Mouse (Mus musculus) liver, embryonic 16.5 days (tissue): ENCODE results near the gene Sertad2. TPM values are rescaled to one million over a fixed set of nuclear protein-coding genes. Genes with fewer than 3 reads are reported as not detected.

Source experiments
- ATAC-seq: fragments of 200-750 bp; cut with Nextera tagmentation; 2 replicates; pipeline ENCODE4 v1.8.0; 2017; ENCODE audit warnings: low read depth, mild to moderate bottlenecking, moderate number of reproducible peaks, moderate library complexity
- H3K27ac ChIP-seq: fragments of 300-500 bp; sonication (generic); 2 replicates; pipeline ENCODE4 v1.5.1; 2014; ENCODE audit warnings: mild to moderate bottlenecking, low read length
- H3K27me3 ChIP-seq: fragments of 300-500 bp; sonication (generic); 2 replicates; pipeline ENCODE4 v1.6.1; 2014; ENCODE audit warnings: low read depth, low read length, mixed read lengths; ENCODE audit not compliant: control insufficient read depth, insufficient read depth
- H3K36me3 ChIP-seq: fragments of 300-500 bp; sonication (generic); 2 replicates; pipeline ENCODE4 v1.6.1; 2014; ENCODE audit warnings: mild to moderate bottlenecking; ENCODE audit not compliant: control insufficient read depth, insufficient read depth
- H3K4me1 ChIP-seq: fragments of 300-500 bp; sonication (generic); 2 replicates; pipeline ENCODE4 v1.6.1; 2014; ENCODE audit warnings: low read depth, low read length, mixed read lengths; ENCODE audit not compliant: control insufficient read depth
- H3K4me2 ChIP-seq: fragments of 300-500 bp; sonication (generic); 2 replicates; pipeline ENCODE4 v1.6.1; 2014; ENCODE audit warnings: low read depth, low read length, mixed read lengths
- H3K4me3 ChIP-seq: fragments of 300-500 bp; sonication (generic); 2 replicates; pipeline ENCODE4 v1.5.1; 2014; ENCODE audit warnings: low read depth, mild to moderate bottlenecking, low read length
- H3K9ac ChIP-seq: fragments of 300-500 bp; sonication (generic); 2 replicates; pipeline ENCODE4 v1.6.1; 2014; ENCODE audit warnings: low read depth, low read length
- H3K9me3 ChIP-seq: fragments of 300-500 bp; sonication (generic); replicated peaks from 2 replicates; pipeline ENCODE4 v1.6.1; 2016; ENCODE audit warnings: low read length; ENCODE audit not compliant: control insufficient read depth
- WGBS: fragments of 180-500 bp; shearing (Covaris S2); extraction: QIAGEN DNeasy Blood & Tissue Kit; methylation state at CpG from one replicate; pipeline ENCODE4 v1.1.7; 2014; ENCODE audit not compliant: insufficient replicate concordance; 5-methylcytosine and 5-hydroxymethylcytosine counted together
- polyA plus RNA-seq: library from polyadenylated mRNA; unstranded; fragments of >200 nt; fragmentation: Nextera tagmentation; extraction: Ambion mirVana; gene quantifications from 2 replicates; pipeline ENCODE4 v1.2.1, GENCODE M21; 2015

Sertad2 gene
- polyA plus RNA-seq, 1 experiment from 2014 or later, result 34.9 TPM

GRCm38 (mm10) chr11:20656711-20657057, 113.6 kb downstream of the Sertad2 start:
- H3K4me1 ChIP-seq, result peaks cover 12% of the 10 kb centered on the region
- no peak overlapping the region for H3K9ac ChIP-seq
- 0 out of 2 replicates have a peak, but pooled peaks cover 5% of the 10 kb centered on the region for H3K36me3 ChIP-seq
- H3K27me3 ChIP-seq, result no peaks in the 10 kb centered on the region
- H3K9me3 ChIP-seq, result no peaks in the 10 kb centered on the region
- 27% methylated on average over 10 of the region's 10 CpGs for WGBS
- no peak overlapping the region for H3K27ac ChIP-seq
- no peak overlapping the region for H3K4me2 ChIP-seq
- no peak overlapping the region for H3K4me3 ChIP-seq
- ATAC-seq, result no peak

- Histone ChIP-seq H3K36me3 (no peaks in the 10 kb centered on the region), H3K27me3 (no peaks in the 10 kb centered on the region), H3K27ac (no peak overlapping the region), H3K4me2 (no peak overlapping the region), H3K9ac (no peak overlapping the region), H3K4me3 (no peak overlapping the region), H3K4me1 (peaks cover 12% of the 10 kb centered on the region), H3K9me3 (no peaks in the 10 kb centered on the region)
- 69% methylated on average over 3 of the region's 3 CpGs for WGBS
- ATAC-seq, result no peak
Observed at GRCm38 (mm10) chr11:20659094-20659493, 116.0 kb downstream of the Sertad2 start.

- ATAC-seq, result no peak
- Histone ChIP-seq H3K4me1 (peaks cover 8% of the 10 kb centered on the region), H3K27me3 (no peaks in the 10 kb centered on the region), H3K4me3 (no peak overlapping the region), H3K36me3 (no peaks in the 10 kb centered on the region), H3K9me3 (no peaks in the 10 kb centered on the region), H3K27ac (no peak overlapping the region), H3K9ac (no peak overlapping the region), H3K4me2 (no peak overlapping the region)
- 65% methylated on average over 14 of the region's 14 CpGs for WGBS
Observed at GRCm38 (mm10) chr11:20660111-20661097, 117.4 kb downstream of the Sertad2 start.

- ATAC-seq, result no peak
- Histone ChIP-seq H3K27ac (no peak overlapping the region), H3K36me3 (no peaks in the 10 kb centered on the region), H3K4me3 (no peak overlapping the region), H3K4me1 (peaks cover 4% of the 10 kb centered on the region), H3K4me2 (no peak overlapping the region), H3K9ac (no peak overlapping the region), H3K9me3 (no peaks in the 10 kb centered on the region), H3K27me3 (no peaks in the 10 kb centered on the region)
- 23% methylated on average over 4 of the region's 4 CpGs for WGBS
Observed at GRCm38 (mm10) chr11:20661652-20662051, 118.6 kb downstream of the Sertad2 start.

- no peaks in the 10 kb centered on the region for H3K36me3 ChIP-seq
- 63% methylated on average over 7 of the region's 7 CpGs for WGBS
- H3K27me3 ChIP-seq, result no peaks in the 10 kb centered on the region
- peaks cover 4% of the 10 kb centered on the region for H3K4me1 ChIP-seq
- no peak for ATAC-seq
- H3K9me3 ChIP-seq, result no peaks in the 10 kb centered on the region
- H3K9ac ChIP-seq, result no peak overlapping the region
- H3K27ac ChIP-seq, result no peak overlapping the region
- no peak overlapping the region for H3K4me2 ChIP-seq
- H3K4me3 ChIP-seq, result no peak overlapping the region
Observed at GRCm38 (mm10) chr11:20662811-20663210, 119.8 kb downstream of the Sertad2 start.

GRCm38 (mm10) chr11:20663580-20664198, 120.6 kb downstream of the Sertad2 start:
- 77% methylated on average over 5 of the region's 5 CpGs for WGBS

GRCm38 (mm10) chr11:20664878-20665277, 121.8 kb downstream of the Sertad2 start:
- H3K4me3 ChIP-seq, result no peak overlapping the region
- H3K27ac ChIP-seq, result no peak overlapping the region
- no peak for ATAC-seq
- no peak overlapping the region for H3K4me2 ChIP-seq
- no peak overlapping the region for H3K9ac ChIP-seq
- H3K9me3 ChIP-seq, result no peaks in the 10 kb centered on the region
- no peaks in the 10 kb centered on the region for H3K27me3 ChIP-seq
- H3K36me3 ChIP-seq, result no peaks in the 10 kb centered on the region
- WGBS, result 73% methylated on average over 9 of the region's 9 CpGs
- H3K4me1 ChIP-seq, result peaks cover 4% of the 10 kb centered on the region

More at GRCm38 (mm10) chr11:20663580-20664198, 120.6 kb downstream of the Sertad2 start:
- peaks cover 4% of the 10 kb centered on the region for H3K4me1 ChIP-seq
- no peaks in the 10 kb centered on the region for H3K36me3 ChIP-seq
- no peaks in the 10 kb centered on the region for H3K27me3 ChIP-seq
- H3K4me3 ChIP-seq, result no peak overlapping the region
- no peak for ATAC-seq
- no peak overlapping the region for H3K4me2 ChIP-seq
- no peak overlapping the region for H3K9ac ChIP-seq
- H3K9me3 ChIP-seq, result no peaks in the 10 kb centered on the region
- no peak overlapping the region for H3K27ac ChIP-seq

GRCm38 (mm10) chr11:20671789-20672392, 128.8 kb downstream of the Sertad2 start:
- H3K27me3 ChIP-seq, result no peaks in the 10 kb centered on the region
- no peak overlapping the region for H3K27ac ChIP-seq
- WGBS, result 42% methylated on average over 6 of the region's 6 CpGs
- no peak overlapping the region for H3K4me3 ChIP-seq
- H3K36me3 ChIP-seq, result no peaks in the 10 kb centered on the region
- no peak overlapping the region for H3K4me2 ChIP-seq
- no peak for ATAC-seq
- no peaks in the 10 kb centered on the region for H3K4me1 ChIP-seq
- H3K9ac ChIP-seq, result no peak overlapping the region
- no peaks in the 10 kb centered on the region for H3K9me3 ChIP-seq

GRCm38 (mm10) chr11:20672513-20672912, 129.5 kb downstream of the Sertad2 start:
- WGBS, result 49% methylated on average over 6 of the region's 6 CpGs
- ATAC-seq, result no peak
- Histone ChIP-seq H3K27me3 (no peaks in the 10 kb centered on the region), H3K36me3 (no peaks in the 10 kb centered on the region), H3K4me2 (no peak overlapping the region), H3K4me1 (no peaks in the 10 kb centered on the region), H3K4me3 (no peak overlapping the region), H3K27ac (no peak overlapping the region), H3K9me3 (no peaks in the 10 kb centered on the region), H3K9ac (no peak overlapping the region)
